Mouse (Mus musculus): ENCODE measurements at regions not wholly inside any gene's neighbourhood (a gene's known extent, or its start where the extent isn't known, plus 50 kb on each side); places are given as distances from the start of the nearest gene placed in this dataset.

GRCm38 (mm10) chr15:40368746-40369145 is 234.6 kb downstream of the 9330182O14Rik start:
- Histone ChIP-seq H3K4me1 (replicated peaks; ENCODE audit: control insufficient read depth, insufficient read depth, low read length) (no peaks in the 10 kb centered on the region), H3K36me3 (ENCODE audit: control insufficient read depth, insufficient read depth) (no peaks in the 10 kb centered on the region), H3K27ac (ENCODE audit: low read length) (no peak overlapping the region), H3K9me3 (ENCODE audit: control insufficient read depth, low read length) (no peaks in the 10 kb centered on the region), H3K4me2 (ENCODE audit: low read length) (no peak overlapping the region), H3K27me3 (replicated peaks; ENCODE audit: control insufficient read depth, insufficient read depth, low read length) (no peaks in the 10 kb centered on the region), H3K9ac (replicated peaks; ENCODE audit: low read depth, low read length) (no peak overlapping the region), H3K4me3 (replicated peaks; ENCODE audit: low read length) (no peak overlapping the region)
- 87% methylated on average over 3 of the region's 3 CpGs for WGBS
- ATAC-seq = no peak

GRCm38 (mm10) chr15:40371486-40371885 is 237.3 kb downstream of the 9330182O14Rik start:
- Histone ChIP-seq H3K36me3 (ENCODE audit: control insufficient read depth, insufficient read depth) (no peaks in the 10 kb centered on the region), H3K4me1 (replicated peaks; ENCODE audit: control insufficient read depth, insufficient read depth, low read length) (no peaks in the 10 kb centered on the region), H3K27me3 (replicated peaks; ENCODE audit: control insufficient read depth, insufficient read depth, low read length) (no peaks in the 10 kb centered on the region), H3K9ac (replicated peaks; ENCODE audit: low read depth, low read length) (no peak overlapping the region), H3K4me3 (replicated peaks; ENCODE audit: low read length) (no peak overlapping the region), H3K4me2 (ENCODE audit: low read length) (no peak overlapping the region), H3K27ac (ENCODE audit: low read length) (no peak overlapping the region), H3K9me3 (ENCODE audit: control insufficient read depth, low read length) (no peaks in the 10 kb centered on the region)
- no peak for ATAC-seq
- WGBS = 18% methylated on average over 4 of the region's 4 CpGs

- H3K9me3 ChIP-seq (ENCODE audit: control insufficient read depth, low read length) = no peaks in the 10 kb centered on the region
- H3K4me2 ChIP-seq (ENCODE audit: low read length) = no peak overlapping the region
- no peaks in the 10 kb centered on the region for H3K36me3 ChIP-seq (ENCODE audit: control insufficient read depth, insufficient read depth)
- no peaks in the 10 kb centered on the region for H3K4me1 ChIP-seq (replicated peaks; ENCODE audit: control insufficient read depth, insufficient read depth, low read length)
- 80% methylated on average over 2 of the region's 2 CpGs for WGBS
- no peak overlapping the region for H3K4me3 ChIP-seq (replicated peaks; ENCODE audit: low read length)
- H3K27me3 ChIP-seq (replicated peaks; ENCODE audit: control insufficient read depth, insufficient read depth, low read length) = no peaks in the 10 kb centered on the region
- H3K9ac ChIP-seq (replicated peaks; ENCODE audit: low read depth, low read length) = no peak overlapping the region
- no peak for ATAC-seq
- no peak overlapping the region for H3K27ac ChIP-seq (ENCODE audit: low read length)
These were observed 252.4 kb downstream of the 9330182O14Rik start for GRCm38 (mm10) chr15:40386526-40386925.

GRCm38 (mm10) chr15:40387746-40388145 is 253.6 kb downstream of the 9330182O14Rik start:
- Histone ChIP-seq H3K4me1 (replicated peaks; ENCODE audit: control insufficient read depth, insufficient read depth, low read length) (no peaks in the 10 kb centered on the region), H3K4me3 (replicated peaks; ENCODE audit: low read length) (no peak overlapping the region), H3K9me3 (ENCODE audit: control insufficient read depth, low read length) (no peaks in the 10 kb centered on the region), H3K36me3 (ENCODE audit: control insufficient read depth, insufficient read depth) (no peaks in the 10 kb centered on the region), H3K27me3 (replicated peaks; ENCODE audit: control insufficient read depth, insufficient read depth, low read length) (no peaks in the 10 kb centered on the region), H3K9ac (replicated peaks; ENCODE audit: low read depth, low read length) (no peak overlapping the region), H3K4me2 (ENCODE audit: low read length) (no peak overlapping the region), H3K27ac (ENCODE audit: low read length) (no peak overlapping the region)
- no peak for ATAC-seq
- 81% methylated on average over 2 of the region's 2 CpGs for WGBS

- no peaks in the 10 kb centered on the region for H3K27me3 ChIP-seq (replicated peaks; ENCODE audit: control insufficient read depth, insufficient read depth, low read length)
- no peak overlapping the region for H3K4me3 ChIP-seq (replicated peaks; ENCODE audit: low read length)
- no peaks in the 10 kb centered on the region for H3K9me3 ChIP-seq (ENCODE audit: control insufficient read depth, low read length)
- no peaks in the 10 kb centered on the region for H3K4me1 ChIP-seq (replicated peaks; ENCODE audit: control insufficient read depth, insufficient read depth, low read length)
- 80% methylated on average over 2 of the region's 2 CpGs for WGBS
- no peak overlapping the region for H3K27ac ChIP-seq (ENCODE audit: low read length)
- no peak for ATAC-seq
- no peaks in the 10 kb centered on the region for H3K36me3 ChIP-seq (ENCODE audit: control insufficient read depth, insufficient read depth)
- H3K9ac ChIP-seq (replicated peaks; ENCODE audit: low read depth, low read length) = no peak overlapping the region
- no peak overlapping the region for H3K4me2 ChIP-seq (ENCODE audit: low read length)
These were observed 254.6 kb downstream of the 9330182O14Rik start for GRCm38 (mm10) chr15:40388806-40389205.

GRCm38 (mm10) chr15:40435156-40435555 is 301.0 kb downstream of the 9330182O14Rik start:
- H3K9ac ChIP-seq (replicated peaks; ENCODE audit: low read depth, low read length) = no peak overlapping the region
- no peak overlapping the region for H3K27ac ChIP-seq (ENCODE audit: low read length)
- H3K36me3 ChIP-seq (ENCODE audit: control insufficient read depth, insufficient read depth) = no peaks in the 10 kb centered on the region
- H3K4me2 ChIP-seq (ENCODE audit: low read length) = no peak overlapping the region
- no peaks in the 10 kb centered on the region for H3K9me3 ChIP-seq (ENCODE audit: control insufficient read depth, low read length)
- 86% methylated on average over 4 of the region's 4 CpGs for WGBS
- no peaks in the 10 kb centered on the region for H3K4me1 ChIP-seq (replicated peaks; ENCODE audit: control insufficient read depth, insufficient read depth, low read length)
- no peak for ATAC-seq
- H3K4me3 ChIP-seq (replicated peaks; ENCODE audit: low read length) = no peak overlapping the region
- no peaks in the 10 kb centered on the region for H3K27me3 ChIP-seq (replicated peaks; ENCODE audit: control insufficient read depth, insufficient read depth, low read length)

GRCm38 (mm10) chr15:40436688-40437087 is 302.5 kb downstream of the 9330182O14Rik start:
- Histone ChIP-seq H3K4me2 (ENCODE audit: low read length) (no peak overlapping the region), H3K9ac (replicated peaks; ENCODE audit: low read depth, low read length) (no peak overlapping the region), H3K27me3 (replicated peaks; ENCODE audit: control insufficient read depth, insufficient read depth, low read length) (no peaks in the 10 kb centered on the region), H3K9me3 (ENCODE audit: control insufficient read depth, low read length) (no peaks in the 10 kb centered on the region), H3K36me3 (ENCODE audit: control insufficient read depth, insufficient read depth) (no peaks in the 10 kb centered on the region), H3K4me3 (replicated peaks; ENCODE audit: low read length) (no peak overlapping the region), H3K4me1 (replicated peaks; ENCODE audit: control insufficient read depth, insufficient read depth, low read length) (no peaks in the 10 kb centered on the region), H3K27ac (ENCODE audit: low read length) (no peak overlapping the region)
- ATAC-seq = no peak
- 30% methylated on average over 3 of the region's 3 CpGs for WGBS

- Histone ChIP-seq H3K27ac (ENCODE audit: low read length) (no peak overlapping the region), H3K9me3 (ENCODE audit: control insufficient read depth, low read length) (no peaks in the 10 kb centered on the region), H3K4me3 (replicated peaks; ENCODE audit: low read length) (no peak overlapping the region), H3K27me3 (replicated peaks; ENCODE audit: control insufficient read depth, insufficient read depth, low read length) (no peaks in the 10 kb centered on the region), H3K36me3 (ENCODE audit: control insufficient read depth, insufficient read depth) (no peaks in the 10 kb centered on the region), H3K4me2 (ENCODE audit: low read length) (no peak overlapping the region), H3K4me1 (replicated peaks; ENCODE audit: control insufficient read depth, insufficient read depth, low read length) (no peaks in the 10 kb centered on the region), H3K9ac (replicated peaks; ENCODE audit: low read depth, low read length) (no peak overlapping the region)
- 92% methylated on average over 1 of the region's 1 CpGs for WGBS
- no peak for ATAC-seq
These were observed 305.7 kb downstream of the 9330182O14Rik start for GRCm38 (mm10) chr15:40439827-40440226.

GRCm38 (mm10) chr15:40448623-40449022 is 314.5 kb downstream of the 9330182O14Rik start:
- Histone ChIP-seq H3K27me3 (replicated peaks; ENCODE audit: control insufficient read depth, insufficient read depth, low read length) (no peaks in the 10 kb centered on the region), H3K36me3 (ENCODE audit: control insufficient read depth, insufficient read depth) (no peaks in the 10 kb centered on the region), H3K4me3 (replicated peaks; ENCODE audit: low read length) (no peak overlapping the region), H3K4me1 (replicated peaks; ENCODE audit: control insufficient read depth, insufficient read depth, low read length) (no peaks in the 10 kb centered on the region), H3K27ac (ENCODE audit: low read length) (no peak overlapping the region), H3K9ac (replicated peaks; ENCODE audit: low read depth, low read length) (no peak overlapping the region), H3K4me2 (ENCODE audit: low read length) (no peak overlapping the region), H3K9me3 (ENCODE audit: control insufficient read depth, low read length) (no peaks in the 10 kb centered on the region)
- WGBS = 87% methylated on average over 1 of the region's 1 CpGs
- no peak for ATAC-seq

GRCm38 (mm10) chr15:40453235-40453634 is 319.1 kb downstream of the 9330182O14Rik start:
- H3K27ac ChIP-seq (ENCODE audit: low read length) = no peak overlapping the region
- H3K27me3 ChIP-seq (replicated peaks; ENCODE audit: control insufficient read depth, insufficient read depth, low read length) = no peaks in the 10 kb centered on the region
- ATAC-seq = no peak
- H3K4me3 ChIP-seq (replicated peaks; ENCODE audit: low read length) = no peak overlapping the region
- no peak overlapping the region for H3K9ac ChIP-seq (replicated peaks; ENCODE audit: low read depth, low read length)
- no peaks in the 10 kb centered on the region for H3K36me3 ChIP-seq (ENCODE audit: control insufficient read depth, insufficient read depth)
- H3K4me2 ChIP-seq (ENCODE audit: low read length) = no peak overlapping the region
- no peaks in the 10 kb centered on the region for H3K9me3 ChIP-seq (ENCODE audit: control insufficient read depth, low read length)
- H3K4me1 ChIP-seq (replicated peaks; ENCODE audit: control insufficient read depth, insufficient read depth, low read length) = no peaks in the 10 kb centered on the region
- WGBS = 69% methylated on average over 2 of the region's 2 CpGs
